Mouse (Mus musculus): ENCODE measurements at regions not wholly inside any gene's neighbourhood (a gene's known extent, or its start where the extent isn't known, plus 50 kb on each side); places are given as distances from the start of the nearest gene placed in this dataset.
"Not testable (repeated sequence)": the region's sequence is repeated elsewhere in the genome, so short reads cannot be mapped to it uniquely, and the experiment has no call there.

GRCm38 (mm10) chr5:77921186-77921585 lies 513.3 kb upstream of the Igfbp7 start:
- Histone ChIP-seq H3K36me3 (ENCODE audit: control insufficient read depth, insufficient read depth, low read length) (no peaks in the 10 kb centered on the region), H3K27ac (ENCODE audit: control insufficient read depth, insufficient read depth, low read depth, low read length) (no peak overlapping the region), H3K4me3 (ENCODE audit: control insufficient read depth, low read depth, low read length) (no peak overlapping the region), H3K4me1 (ENCODE audit: control insufficient read depth, insufficient read depth, low read length) (no peaks in the 10 kb centered on the region), H3K27me3 (ENCODE audit: control insufficient read depth, insufficient read depth, low read length) (no peaks in the 10 kb centered on the region)
- TF ChIP-seq POLR2A (IDR thresholded peaks at IDR 0.05; ENCODE audit: control insufficient read depth, low read depth, low read length) = no peak
- TF ChIP-seq CTCF (IDR thresholded peaks at IDR 0.05; ENCODE audit: control insufficient read depth, insufficient read depth, insufficient replicate concordance, low read depth, low read length) = no peak

- Histone ChIP-seq H3K27ac (ENCODE audit: control insufficient read depth, insufficient read depth, low read depth, low read length) (no peak overlapping the region), H3K4me3 (ENCODE audit: control insufficient read depth, low read depth, low read length) (no peak overlapping the region), H3K4me1 (ENCODE audit: control insufficient read depth, insufficient read depth, low read length) (no peaks in the 10 kb centered on the region), H3K27me3 (ENCODE audit: control insufficient read depth, insufficient read depth, low read length) (no peaks in the 10 kb centered on the region), H3K36me3 (ENCODE audit: control insufficient read depth, insufficient read depth, low read length) (no peaks in the 10 kb centered on the region)
- TF ChIP-seq CTCF (IDR thresholded peaks at IDR 0.05; ENCODE audit: control insufficient read depth, insufficient read depth, insufficient replicate concordance, low read depth, low read length) (no peak), POLR2A (IDR thresholded peaks at IDR 0.05; ENCODE audit: control insufficient read depth, low read depth, low read length) (no peak)
Measured at GRCm38 (mm10) chr5:77917086-77917676, 509.3 kb upstream of the Igfbp7 start.

- Histone ChIP-seq H3K27ac (ENCODE audit: control insufficient read depth, insufficient read depth, low read depth, low read length) (no peak overlapping the region), H3K4me1 (ENCODE audit: control insufficient read depth, insufficient read depth, low read length) (no peaks in the 10 kb centered on the region), H3K36me3 (ENCODE audit: control insufficient read depth, insufficient read depth, low read length) (no peaks in the 10 kb centered on the region), H3K27me3 (ENCODE audit: control insufficient read depth, insufficient read depth, low read length) (no peaks in the 10 kb centered on the region), H3K4me3 (ENCODE audit: control insufficient read depth, low read depth, low read length) (no peak overlapping the region)
- TF ChIP-seq CTCF (IDR thresholded peaks at IDR 0.05; ENCODE audit: control insufficient read depth, insufficient read depth, insufficient replicate concordance, low read depth, low read length) = no peak
- no peak for TF ChIP-seq POLR2A (IDR thresholded peaks at IDR 0.05; ENCODE audit: control insufficient read depth, low read depth, low read length)
Measured at GRCm38 (mm10) chr5:77916375-77916774, 508.5 kb upstream of the Igfbp7 start.

GRCm38 (mm10) chr5:77909218-77909617 lies 501.4 kb upstream of the Igfbp7 start:
- TF ChIP-seq POLR2A (IDR thresholded peaks at IDR 0.05; ENCODE audit: control insufficient read depth, low read depth, low read length) (no peak), CTCF (IDR thresholded peaks at IDR 0.05; ENCODE audit: control insufficient read depth, insufficient read depth, insufficient replicate concordance, low read depth, low read length) (no peak)
- no peaks in the 10 kb centered on the region for H3K4me1 ChIP-seq (ENCODE audit: control insufficient read depth, insufficient read depth, low read length)
- H3K27me3 ChIP-seq (ENCODE audit: control insufficient read depth, insufficient read depth, low read length) = no peaks in the 10 kb centered on the region
- no peak overlapping the region for H3K27ac ChIP-seq (ENCODE audit: control insufficient read depth, insufficient read depth, low read depth, low read length)
- H3K4me3 ChIP-seq (ENCODE audit: control insufficient read depth, low read depth, low read length) = no peak overlapping the region
- no peaks in the 10 kb centered on the region for H3K36me3 ChIP-seq (ENCODE audit: control insufficient read depth, insufficient read depth, low read length)

DNA sequence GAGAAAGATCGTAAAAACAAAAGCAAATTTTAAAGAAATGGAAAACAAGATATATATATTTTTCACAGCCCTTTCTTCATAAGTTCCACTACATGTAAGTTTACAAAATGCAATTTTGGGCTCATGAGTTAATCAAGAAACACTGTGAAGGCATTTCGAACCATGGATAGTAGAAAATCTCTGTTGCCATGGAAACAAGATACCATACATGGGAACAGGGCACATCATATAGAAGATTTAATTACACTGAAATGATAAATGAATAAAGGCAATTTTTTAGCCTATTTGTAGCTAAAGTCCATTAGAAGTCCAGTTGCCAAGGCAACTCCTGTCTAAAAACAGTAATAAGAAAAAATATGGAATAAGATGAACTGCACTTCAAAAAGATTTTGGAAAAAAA lies 484.2 kb upstream of the Igfbp7 start:
- not testable (repeated sequence) for H3K27me3 ChIP-seq (ENCODE audit: control insufficient read depth, insufficient read depth, low read length); H3K36me3 ChIP-seq (ENCODE audit: control insufficient read depth, insufficient read depth, low read length); H3K27ac ChIP-seq (ENCODE audit: control insufficient read depth, insufficient read depth, low read depth, low read length); H3K4me3 ChIP-seq (ENCODE audit: control insufficient read depth, low read depth, low read length); H3K4me1 ChIP-seq (ENCODE audit: control insufficient read depth, insufficient read depth, low read length)

GRCm38 (mm10) chr5:77888534-77888933 lies 480.7 kb upstream of the Igfbp7 start:
- no peaks in the 10 kb centered on the region for H3K4me1 ChIP-seq (ENCODE audit: control insufficient read depth, insufficient read depth, low read length)
- no peak for TF ChIP-seq CTCF (IDR thresholded peaks at IDR 0.05; ENCODE audit: control insufficient read depth, insufficient read depth, insufficient replicate concordance, low read depth, low read length)
- TF ChIP-seq POLR2A (IDR thresholded peaks at IDR 0.05; ENCODE audit: control insufficient read depth, low read depth, low read length) = no peak
- H3K27me3 ChIP-seq (ENCODE audit: control insufficient read depth, insufficient read depth, low read length) = no peaks in the 10 kb centered on the region

DNA sequence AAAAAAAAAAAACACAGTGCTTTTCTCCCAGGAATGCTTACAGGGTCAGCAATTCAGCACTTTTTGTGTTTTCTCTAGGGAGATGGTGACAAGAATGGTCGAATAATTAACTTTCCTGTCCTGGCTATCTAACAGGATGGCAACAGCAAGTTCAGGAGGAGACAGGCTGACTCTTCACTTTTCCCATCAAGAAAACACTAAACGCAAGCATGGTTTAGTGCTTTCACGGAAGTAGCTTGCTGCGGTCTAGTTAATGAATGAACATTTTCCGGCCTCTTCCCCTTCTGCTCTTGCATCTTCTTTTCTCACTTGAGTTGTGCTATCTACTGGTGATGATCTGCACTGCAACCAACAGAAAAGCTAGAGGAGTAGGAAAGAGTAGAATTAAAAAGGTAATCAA lies 463.6 kb upstream of the Igfbp7 start:
- no peak for TF ChIP-seq CTCF (IDR thresholded peaks at IDR 0.05; ENCODE audit: control insufficient read depth, insufficient read depth, insufficient replicate concordance, low read depth, low read length)
- TF ChIP-seq POLR2A (IDR thresholded peaks at IDR 0.05; ENCODE audit: control insufficient read depth, low read depth, low read length) = no peak
- Histone ChIP-seq H3K4me1 (ENCODE audit: control insufficient read depth, insufficient read depth, low read length) (no peaks in the 10 kb centered on the region), H3K4me3 (ENCODE audit: control insufficient read depth, low read depth, low read length) (no peak overlapping the region), H3K36me3 (ENCODE audit: control insufficient read depth, insufficient read depth, low read length) (no peaks in the 10 kb centered on the region), H3K27me3 (ENCODE audit: control insufficient read depth, insufficient read depth, low read length) (no peaks in the 10 kb centered on the region), H3K27ac (ENCODE audit: control insufficient read depth, insufficient read depth, low read depth, low read length) (no peak overlapping the region)

More at GRCm38 (mm10) chr5:77888534-77888933, 480.7 kb upstream of the Igfbp7 start:
- H3K27ac ChIP-seq (ENCODE audit: control insufficient read depth, insufficient read depth, low read depth, low read length) = no peak overlapping the region
- H3K4me3 ChIP-seq (ENCODE audit: control insufficient read depth, low read depth, low read length) = no peak overlapping the region
- no peaks in the 10 kb centered on the region for H3K36me3 ChIP-seq (ENCODE audit: control insufficient read depth, insufficient read depth, low read length)

DNA sequence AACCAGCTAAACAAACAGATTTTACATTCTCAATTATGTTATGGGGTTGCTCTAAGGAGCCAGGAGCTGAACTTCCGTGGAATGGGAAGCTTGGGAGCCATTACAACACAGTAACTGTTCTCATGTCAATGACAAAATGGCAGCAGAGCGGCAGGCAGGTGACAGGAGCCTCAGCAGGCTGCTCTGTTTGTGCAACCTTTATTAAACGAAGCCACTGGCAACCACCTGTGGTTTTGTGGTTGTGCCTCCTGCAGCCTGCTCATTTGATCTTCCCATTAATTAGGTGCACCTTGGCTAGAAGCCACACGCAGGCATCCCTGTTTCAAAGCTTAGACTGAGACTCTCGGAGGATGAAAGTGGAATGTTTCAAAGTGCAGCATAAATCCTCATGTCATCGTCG lies 457.5 kb upstream of the Igfbp7 start:
- Histone ChIP-seq H3K27me3 (ENCODE audit: control insufficient read depth, insufficient read depth, low read length) (no peaks in the 10 kb centered on the region), H3K4me3 (ENCODE audit: control insufficient read depth, low read depth, low read length) (no peak overlapping the region), H3K27ac (ENCODE audit: control insufficient read depth, insufficient read depth, low read depth, low read length) (no peak overlapping the region), H3K36me3 (ENCODE audit: control insufficient read depth, insufficient read depth, low read length) (no peaks in the 10 kb centered on the region), H3K4me1 (ENCODE audit: control insufficient read depth, insufficient read depth, low read length) (no peaks in the 10 kb centered on the region)
- no peak for TF ChIP-seq CTCF (IDR thresholded peaks at IDR 0.05; ENCODE audit: control insufficient read depth, insufficient read depth, insufficient replicate concordance, low read depth, low read length)
- TF ChIP-seq POLR2A (IDR thresholded peaks at IDR 0.05; ENCODE audit: control insufficient read depth, low read depth, low read length) = no peak
